Mouse (Mus musculus): ENCODE results near the gene Ankrd23. TPM values are rescaled to one million over a fixed set of nuclear protein-coding genes. Genes with fewer than 3 reads are reported as not detected.

Ankrd23 gene
- polyA plus RNA-seq, 1 experiment from 2014 or later = 12.0 TPM

DNA sequence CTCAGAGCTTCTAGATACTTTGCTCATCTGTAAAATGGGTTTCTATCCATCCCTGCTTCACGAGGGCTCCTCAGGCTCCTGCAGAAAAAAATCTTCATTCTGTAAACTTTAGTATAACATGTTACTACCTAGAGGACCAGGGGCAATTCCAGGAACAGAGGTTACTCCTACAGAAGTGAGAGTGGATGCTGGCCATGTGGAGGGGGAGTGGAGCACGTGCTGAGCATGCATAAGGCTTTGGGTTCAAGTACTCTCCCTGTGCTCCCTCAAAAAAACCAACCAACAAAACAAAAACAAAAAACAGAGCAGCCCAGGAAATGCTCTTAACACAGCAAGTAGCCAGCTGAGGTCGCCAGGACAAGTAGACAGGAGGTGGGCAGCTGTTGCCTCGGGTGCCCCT, 26.9 kb upstream of the Ankrd23 start:
- DNase-seq (ENCODE audit: low spot score) = no peak

DNA sequence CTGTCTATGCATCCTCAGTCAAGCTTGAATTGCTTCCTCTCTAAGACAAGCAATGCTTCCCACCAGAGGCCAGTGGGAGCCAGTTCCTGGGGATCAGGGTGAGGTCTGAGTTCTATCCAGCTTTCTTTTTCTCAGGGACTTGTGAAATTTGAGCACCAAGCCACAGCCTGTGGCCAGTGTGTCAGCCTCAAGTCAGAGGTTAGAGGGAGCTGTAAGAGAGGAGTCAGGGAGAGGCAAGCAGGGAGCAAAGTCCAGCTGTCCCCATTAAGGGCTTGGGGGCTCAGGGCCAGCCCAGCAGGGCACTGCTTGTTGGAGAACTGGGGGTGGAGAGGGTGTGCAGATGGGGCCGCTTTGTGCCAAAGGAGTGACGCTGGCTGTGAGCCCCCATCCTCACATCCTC, 26.5 kb upstream of the Ankrd23 start:
- no peak for DNase-seq (ENCODE audit: low spot score)

DNA sequence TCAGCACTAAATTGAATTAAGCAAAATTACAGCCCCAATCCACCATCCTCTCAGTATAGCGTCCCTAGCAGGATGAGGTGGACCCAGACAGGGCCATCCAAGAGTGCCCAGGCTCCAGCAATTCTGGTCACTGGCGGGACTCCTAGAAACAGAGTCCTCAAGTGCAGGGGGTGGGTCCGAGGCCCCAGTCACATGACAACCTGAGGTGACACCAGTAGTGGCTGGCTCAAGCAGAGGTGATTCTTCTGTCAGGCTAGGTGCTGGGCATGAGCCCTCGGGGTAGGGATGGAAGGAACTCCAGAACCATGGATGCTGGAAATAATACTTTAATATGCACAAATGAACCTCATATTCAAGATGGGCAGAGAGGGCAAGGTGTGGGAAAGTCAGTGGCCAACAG, 25.7 kb upstream of the Ankrd23 start:
- no peak for DNase-seq (ENCODE audit: low spot score)

DNA sequence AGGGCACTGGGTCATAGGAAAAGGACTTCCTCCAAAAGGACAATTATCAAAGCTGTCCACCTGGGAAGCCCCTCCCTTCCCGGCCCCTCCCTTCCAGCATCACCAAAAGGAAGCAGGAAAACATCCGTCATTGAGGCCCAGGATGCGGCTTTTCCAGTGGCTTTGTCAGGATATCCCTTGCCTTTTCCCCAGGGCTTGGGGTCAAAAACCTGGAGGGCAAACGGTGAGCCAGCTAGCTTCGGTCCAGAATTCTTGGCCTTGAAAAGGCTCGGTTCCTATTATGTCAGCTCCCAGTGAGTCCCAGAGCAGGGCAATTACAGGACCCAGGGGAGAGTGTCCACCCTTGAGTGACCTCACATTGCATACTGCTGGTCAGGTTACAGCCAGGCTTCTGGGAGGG, 24.2 kb upstream of the Ankrd23 start:
- DNase-seq (ENCODE audit: low spot score) = no peak

DNA sequence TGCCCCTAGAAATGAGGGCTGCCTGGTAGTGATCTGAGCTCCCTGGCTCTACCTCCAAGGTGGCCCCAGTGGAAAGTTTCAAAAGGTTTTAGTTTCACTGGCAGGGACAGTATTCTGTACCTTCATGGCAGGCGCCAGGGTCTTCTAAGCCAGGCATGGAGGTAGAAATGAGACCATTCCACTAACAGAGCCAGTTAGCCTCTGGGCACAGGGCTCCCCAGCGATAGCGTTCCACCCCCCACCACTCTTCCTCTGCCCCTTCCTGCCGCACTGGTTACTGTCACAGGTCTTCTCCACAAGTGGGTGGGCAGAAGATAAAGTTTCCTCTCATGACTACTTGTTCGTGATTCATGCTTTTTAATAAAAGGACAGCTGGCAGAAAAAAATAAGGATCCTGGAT, 23.2 kb upstream of the Ankrd23 start:
- no peak for DNase-seq (ENCODE audit: low spot score)

DNA sequence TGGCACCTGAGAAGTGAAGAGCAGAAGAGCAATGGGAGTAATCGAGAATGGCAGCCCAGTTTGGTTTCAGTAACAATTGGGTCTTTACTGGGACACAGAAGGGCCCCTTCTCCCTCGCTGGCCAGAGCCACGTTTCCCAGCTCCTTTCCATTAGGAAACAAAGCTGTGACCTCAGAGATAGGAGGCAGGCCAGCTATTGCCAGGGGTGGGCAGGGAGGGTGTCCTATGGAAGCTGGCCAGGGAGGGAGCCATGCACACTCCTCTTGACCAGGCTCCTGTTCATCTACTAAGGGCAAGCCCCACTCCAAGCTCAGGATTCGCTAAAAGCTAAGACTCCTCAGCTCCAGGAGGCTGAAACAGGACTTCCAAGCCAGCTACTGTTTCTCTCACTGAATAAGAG, 22.6 kb upstream of the Ankrd23 start:
- DNase-seq (ENCODE audit: low spot score) = no peak

DNA sequence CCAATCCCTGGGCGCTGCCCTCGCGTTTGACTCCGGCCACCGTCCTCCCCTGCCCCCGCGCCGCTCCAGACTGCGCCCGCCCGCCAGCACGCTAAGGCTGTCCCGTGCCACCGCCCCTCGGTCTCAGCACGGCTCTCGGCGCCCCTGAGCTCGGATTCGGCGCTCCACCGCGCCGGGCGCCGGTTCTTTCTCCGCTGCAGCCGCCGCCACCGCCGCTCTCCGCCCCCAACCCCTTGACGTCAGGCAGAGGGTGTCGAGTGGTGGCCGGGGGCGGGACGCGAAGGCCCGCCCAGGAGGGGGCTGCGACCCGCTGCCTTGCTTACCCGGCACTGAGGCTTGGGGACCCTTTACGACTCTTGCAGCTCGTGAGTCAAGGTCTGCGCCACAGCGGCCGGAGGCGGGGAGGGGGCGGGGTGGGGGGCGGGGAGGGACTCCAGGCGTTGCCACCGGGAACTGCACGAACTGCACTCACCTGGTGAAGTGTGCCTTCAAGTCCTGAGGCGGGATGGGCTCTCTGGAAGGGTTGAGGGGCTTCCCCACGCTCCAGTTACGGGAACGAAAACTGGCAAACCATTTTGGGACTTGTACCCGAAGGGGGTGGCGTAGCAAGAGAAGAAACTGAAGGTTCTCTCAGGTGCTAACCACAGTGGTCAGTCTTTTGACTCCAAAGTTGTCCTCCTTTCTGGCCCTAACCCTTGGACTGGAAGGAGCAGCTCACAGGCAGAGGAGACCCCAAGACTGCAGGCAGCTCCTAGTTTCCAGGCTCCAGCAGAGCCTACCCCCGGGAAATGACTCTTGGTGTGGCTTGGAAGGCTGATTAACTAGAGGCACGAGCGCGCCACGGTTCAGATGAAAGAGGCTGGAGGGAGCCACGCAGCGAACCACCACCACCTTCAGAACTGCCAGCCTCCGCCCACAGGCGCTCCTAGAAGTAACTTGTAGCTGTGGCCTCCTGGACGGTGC, 21.6 kb upstream of the Ankrd23 start, which contains the start of gene Sema4c:
TSS of gene Sema4c (minus strand) at position 319 of the 963 bp plus-strand sequence.
- DNase-seq (ENCODE audit: low spot score) = peak; percentile 72

DNA sequence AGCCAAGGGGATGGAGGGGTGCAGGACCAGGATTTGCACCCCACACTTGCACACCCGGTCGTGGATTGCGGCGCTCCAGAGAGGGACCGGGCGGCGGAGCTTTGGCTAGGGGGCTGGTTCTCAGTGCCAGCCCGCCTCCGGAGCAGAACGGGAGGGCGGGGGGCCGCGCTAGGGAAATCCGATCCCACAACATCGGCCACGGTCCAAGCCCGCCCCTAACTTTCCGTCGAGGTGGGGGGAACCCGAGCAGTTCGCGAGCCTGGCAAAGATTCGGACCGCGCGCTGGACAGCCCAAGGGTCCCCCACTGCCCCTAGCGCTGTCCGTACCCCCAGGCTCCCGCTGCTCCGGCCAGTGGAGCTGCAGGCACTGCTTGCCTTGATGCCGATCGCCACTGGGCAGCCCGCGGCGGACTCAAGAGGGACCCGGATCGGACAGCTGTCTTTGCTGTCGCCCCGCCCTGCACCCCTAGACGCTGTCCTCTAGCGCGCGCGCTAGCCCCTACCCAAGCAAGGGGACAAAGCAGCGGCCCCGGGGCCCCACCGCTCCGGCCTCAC, 20.9 kb upstream of the Ankrd23 start:
- no peak for DNase-seq (ENCODE audit: low spot score)

DNA sequence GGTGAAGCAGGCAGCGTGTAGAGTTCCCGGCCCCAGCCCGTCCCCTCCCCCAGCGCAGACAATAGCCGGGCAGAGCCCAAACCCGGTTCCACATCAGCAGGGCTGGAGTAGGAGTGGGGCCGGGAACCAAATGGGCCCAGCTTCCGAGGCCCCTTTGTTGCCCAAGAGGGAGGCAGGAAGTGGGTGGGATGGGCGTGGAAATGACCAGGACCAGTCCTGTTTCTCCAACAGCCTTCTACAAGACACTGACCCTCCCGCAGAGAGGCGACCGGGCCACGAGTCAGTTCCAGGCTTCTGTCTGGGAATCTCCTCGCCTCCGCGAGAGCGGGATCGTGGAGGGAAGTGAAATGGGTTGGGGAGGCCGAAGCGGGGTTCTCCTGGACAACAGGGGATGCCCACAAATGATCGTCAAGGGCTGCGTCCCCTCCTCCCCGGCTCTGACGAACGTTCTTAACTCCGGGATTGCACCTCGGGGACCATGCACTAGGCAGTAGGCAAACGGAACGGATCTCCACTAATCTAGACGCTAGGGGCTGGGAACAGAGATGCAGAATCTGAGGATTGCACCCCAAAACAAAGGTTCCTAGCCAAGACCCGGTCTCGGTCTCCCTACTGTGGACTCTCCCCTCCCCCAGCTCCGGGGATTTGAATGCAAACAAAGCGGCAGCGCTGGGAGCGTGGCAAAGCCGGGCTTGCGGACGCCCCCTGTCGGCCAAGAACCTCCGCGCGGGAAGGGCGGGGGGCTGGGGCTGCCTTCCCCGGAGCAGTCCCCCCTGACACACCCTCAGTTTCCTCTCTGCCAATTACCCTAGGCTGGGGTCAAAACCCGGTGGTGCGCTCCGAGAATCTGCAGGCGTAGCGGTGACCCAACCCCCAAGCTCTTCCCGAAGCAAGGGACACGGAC, 20.1 kb upstream of the Ankrd23 start:
- DNase-seq (ENCODE audit: low spot score) = peak; percentile 88

DNA sequence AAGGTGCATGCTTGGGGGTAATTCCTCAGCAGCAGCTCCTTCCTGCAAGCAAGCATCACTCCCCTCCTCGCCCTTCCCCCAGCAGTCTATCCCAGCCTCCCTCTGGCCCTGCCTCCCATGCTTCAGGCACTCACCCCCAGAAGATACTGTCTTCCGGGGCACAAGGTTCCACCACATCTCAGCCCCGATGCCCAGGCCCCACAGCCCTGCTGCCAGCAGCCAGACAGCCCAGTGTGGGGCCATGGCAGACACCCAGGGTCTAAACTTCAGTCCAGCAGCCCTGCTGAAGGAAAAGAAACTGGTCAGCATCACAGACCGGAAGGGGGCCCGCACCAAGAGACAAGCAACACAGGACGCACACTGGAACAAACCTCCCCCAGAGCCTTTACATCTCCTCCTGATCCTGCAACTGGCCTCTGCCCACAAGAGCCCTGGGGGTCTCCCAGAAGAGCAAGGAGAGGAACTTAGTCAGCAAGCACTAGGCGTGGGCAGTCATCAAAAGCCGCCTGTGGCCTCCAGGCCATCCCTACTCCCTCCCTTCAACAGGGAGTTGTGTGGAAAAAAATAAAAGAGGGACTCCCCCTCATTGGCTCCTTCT, 19.2 kb upstream of the Ankrd23 start:
- no peak for DNase-seq (ENCODE audit: low spot score)

DNA sequence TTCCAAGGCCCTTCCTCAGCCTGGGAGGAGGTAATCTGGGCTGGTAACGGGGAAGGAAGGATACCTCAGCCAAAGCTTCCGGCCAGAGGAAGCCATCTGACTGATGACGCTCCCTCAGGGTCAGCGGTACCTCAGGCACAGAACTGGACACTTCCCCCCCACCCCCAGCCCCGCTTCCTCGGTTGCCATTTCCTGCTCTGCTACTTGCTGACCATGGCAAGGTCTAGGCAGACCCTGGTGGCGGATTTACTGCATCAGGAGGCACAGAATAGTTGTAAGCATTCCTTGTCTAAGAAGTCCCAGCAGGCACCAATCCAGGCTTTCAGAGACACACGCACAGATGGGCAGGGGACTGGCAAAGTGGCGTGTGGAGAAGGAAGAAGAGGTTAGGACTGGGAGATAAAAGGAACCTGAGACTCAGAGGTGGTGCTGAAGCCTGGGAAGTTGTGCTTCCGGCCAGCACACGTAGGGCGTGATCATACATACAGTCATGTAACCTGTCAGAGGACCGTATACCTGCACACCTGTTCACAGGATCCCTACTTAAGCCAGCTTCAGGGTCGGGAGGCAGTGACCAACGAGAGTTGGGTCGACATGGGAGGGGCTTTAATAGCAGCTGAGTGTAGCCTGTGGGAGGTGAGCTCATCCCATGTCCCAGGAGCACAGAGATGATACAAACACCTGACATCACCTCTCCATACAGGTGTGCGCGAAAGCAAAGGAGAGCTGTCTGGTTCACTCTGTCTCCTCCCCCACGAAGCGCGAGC, 18.1 kb upstream of the Ankrd23 start:
- DNase-seq (ENCODE audit: low spot score) = no peak

DNA sequence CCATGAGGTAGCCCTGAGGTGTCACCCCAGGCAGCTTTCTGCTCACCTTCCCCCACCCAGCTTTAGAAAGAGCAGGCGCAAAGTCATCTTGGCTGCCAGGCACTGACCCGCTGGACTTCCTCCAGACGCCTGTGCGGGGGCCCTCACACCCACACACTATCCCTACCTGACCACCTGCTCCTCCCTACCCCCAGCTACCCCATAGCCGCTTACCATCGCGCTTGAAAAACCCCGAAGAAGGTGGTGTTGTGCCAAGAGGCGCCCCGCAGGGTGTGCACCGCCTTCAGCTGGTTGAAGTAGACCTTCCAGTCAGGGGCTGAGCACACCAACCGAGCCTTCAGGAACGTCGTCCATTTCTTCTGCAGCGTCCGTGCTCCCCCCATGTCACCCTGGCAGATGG, 15.8 kb upstream of the Ankrd23 start:
- no peak for DNase-seq (ENCODE audit: low spot score)

DNA sequence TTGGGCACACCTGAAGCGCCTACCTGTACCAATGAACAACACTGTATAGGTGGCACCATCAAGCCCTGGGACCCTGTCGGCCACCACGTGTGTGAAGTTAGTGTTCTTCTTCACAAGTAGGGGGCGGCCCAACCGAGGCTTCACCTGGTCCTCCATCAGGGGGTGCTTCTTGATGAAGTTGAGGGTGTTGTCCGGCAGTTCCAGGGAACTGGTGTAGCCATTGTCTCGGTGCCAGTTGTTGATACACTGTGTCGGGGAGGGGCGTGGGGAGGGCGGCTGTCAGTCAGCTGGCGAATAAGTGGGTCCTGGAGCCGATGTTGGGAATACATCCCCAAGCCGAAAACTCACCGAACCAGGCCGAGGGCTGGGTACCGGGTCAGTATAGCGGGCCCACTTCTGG, 15.2 kb upstream of the Ankrd23 start:
- no peak for DNase-seq (ENCODE audit: low spot score)

DNA sequence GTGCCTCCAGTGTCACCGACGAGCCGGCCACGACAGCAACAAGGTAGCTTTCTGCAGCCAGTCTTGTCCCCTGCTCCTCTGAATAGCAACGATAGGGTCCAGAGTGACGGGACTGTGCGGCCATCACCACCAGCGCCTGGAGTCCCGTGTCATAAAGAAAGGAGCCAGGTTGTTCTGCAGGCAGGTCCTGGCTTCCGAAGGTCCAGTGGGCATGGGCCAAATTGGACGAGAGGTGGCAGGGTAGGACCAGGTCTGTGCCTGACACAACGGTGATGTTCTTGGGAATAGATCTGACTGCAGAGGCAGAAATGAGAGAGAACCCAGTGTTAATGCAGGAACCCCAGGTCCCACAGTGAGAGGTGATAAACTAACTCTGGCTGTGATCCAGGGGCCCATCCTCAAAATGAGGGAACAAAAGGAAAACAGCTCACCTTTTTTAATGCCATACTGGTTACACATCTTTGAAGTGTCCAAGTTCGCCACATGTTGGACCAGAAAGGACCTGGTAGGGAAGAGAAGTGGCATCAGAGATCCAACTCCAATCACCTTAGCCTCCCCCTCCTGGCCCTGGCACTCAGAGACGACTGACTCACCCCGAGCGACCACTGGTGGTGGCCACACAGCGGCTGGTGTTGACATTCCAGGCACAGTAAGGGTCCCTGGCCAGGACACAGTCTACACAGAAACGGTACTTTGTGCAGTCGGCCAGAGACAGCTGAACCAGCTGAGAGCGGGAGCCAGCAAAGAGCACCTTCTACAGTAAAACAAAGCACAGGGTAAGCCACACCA, 13.6 kb upstream of the Ankrd23 start:
- no peak for DNase-seq (ENCODE audit: low spot score)

DNA sequence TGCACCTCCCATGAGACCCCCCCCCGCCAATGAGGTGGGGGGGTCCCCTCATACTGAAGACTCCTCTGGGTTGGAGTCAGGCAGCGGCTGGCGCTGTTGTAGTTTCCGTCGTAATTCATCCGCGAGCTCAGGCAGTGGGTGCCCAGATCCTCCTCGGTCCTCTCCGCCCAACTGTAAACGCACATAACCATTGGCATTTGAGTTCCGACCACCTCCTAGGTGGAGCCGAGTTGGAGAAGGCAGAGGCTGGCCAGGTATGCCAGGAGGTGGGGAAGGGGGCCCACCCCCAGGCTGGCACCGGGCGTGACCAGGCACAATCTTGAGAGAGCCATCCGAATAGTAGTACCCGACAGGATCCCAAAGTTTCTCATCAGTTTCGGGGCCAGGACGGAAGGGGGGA, 12.8 kb upstream of the Ankrd23 start:
- no peak for DNase-seq (ENCODE audit: low spot score)

DNA sequence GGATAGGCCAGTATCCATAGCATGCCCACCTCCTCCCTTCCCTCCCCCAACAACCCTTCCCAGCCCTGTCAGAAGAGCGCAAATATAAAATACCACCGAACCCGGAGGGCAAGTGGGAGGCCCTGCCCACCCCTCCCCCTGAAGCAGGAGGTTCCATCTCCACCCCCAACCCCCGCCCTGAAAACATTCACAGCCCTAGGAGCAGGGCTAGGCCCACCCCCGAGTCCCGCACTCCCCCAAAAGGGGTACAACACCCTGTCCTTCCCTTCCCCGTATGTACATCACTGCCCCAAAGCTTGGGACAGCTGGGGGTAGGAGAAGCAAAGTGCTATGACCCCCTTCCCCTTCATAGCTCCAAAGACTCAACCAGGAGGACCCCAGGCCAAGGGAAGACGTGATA, 12.1 kb upstream of the Ankrd23 start:
- no peak for DNase-seq (ENCODE audit: low spot score)

DNA sequence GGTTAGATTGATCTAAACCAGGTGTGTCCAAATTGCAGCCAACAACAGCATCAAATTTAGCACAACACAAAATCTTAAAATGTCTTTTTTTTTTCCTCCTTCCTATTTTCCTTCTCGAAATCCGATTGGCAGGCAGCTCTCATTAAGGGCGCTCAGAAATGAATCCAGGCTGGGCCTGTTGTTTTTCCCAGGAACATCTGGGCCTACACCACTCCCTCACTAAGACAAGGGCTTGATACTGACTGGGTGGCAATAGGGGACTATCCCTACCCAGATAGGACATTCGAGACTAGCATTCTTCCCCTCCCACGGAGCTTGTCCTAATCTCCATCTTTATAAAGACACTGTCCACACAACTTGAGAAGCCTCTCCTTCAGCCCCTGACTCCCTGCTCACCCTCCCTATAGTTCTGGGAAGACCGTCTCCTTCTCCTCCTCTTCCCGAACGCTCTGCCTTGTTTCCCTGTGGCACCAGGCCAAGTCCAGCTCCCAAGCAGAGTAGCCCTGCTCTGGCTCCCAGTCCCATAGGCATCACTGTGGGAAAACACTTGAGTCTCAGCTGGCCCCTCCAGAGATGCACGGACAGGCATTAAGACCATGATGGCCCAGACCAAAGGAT, 11.4 kb upstream of the Ankrd23 start:
- DNase-seq (ENCODE audit: low spot score) = no peak

DNA sequence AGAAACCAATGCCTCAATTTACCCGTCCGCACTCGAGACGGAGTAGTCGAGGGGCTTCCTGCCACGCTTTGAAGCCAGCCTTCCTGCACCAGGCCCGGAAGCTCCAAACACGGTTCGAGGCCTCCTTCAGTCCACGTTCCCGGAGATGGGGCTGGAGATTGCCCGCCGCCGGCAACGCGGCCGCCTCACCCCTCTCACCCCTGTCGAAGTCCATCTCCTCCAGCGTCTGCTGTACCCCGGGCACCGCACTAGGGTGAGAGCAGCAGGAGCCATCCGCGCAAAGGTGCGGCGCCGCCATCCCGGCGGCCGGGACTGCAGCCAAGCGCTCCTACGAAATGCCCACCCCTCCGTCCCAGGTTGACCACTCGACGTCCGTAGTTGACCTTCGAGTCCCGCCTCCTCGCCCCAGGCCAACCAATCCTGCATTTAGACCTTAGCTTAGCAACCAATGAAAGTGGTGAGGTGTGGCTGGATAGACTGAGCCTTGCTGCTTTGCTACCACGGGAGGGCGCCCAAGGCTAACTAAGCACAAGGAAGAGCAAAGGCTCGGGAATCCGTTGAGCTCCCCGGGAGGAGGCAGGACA, 10.3 kb upstream of the Ankrd23 start, which contains the start of gene Ankrd39:
TSS of gene Ankrd39 (minus strand) at position 558 of the 584 bp plus-strand sequence.
- peak; percentile 96 for DNase-seq (ENCODE audit: low spot score)
